Mouse (Mus musculus): ENCODE results near the gene Gng8.

The Gng8 gene

DNA sequence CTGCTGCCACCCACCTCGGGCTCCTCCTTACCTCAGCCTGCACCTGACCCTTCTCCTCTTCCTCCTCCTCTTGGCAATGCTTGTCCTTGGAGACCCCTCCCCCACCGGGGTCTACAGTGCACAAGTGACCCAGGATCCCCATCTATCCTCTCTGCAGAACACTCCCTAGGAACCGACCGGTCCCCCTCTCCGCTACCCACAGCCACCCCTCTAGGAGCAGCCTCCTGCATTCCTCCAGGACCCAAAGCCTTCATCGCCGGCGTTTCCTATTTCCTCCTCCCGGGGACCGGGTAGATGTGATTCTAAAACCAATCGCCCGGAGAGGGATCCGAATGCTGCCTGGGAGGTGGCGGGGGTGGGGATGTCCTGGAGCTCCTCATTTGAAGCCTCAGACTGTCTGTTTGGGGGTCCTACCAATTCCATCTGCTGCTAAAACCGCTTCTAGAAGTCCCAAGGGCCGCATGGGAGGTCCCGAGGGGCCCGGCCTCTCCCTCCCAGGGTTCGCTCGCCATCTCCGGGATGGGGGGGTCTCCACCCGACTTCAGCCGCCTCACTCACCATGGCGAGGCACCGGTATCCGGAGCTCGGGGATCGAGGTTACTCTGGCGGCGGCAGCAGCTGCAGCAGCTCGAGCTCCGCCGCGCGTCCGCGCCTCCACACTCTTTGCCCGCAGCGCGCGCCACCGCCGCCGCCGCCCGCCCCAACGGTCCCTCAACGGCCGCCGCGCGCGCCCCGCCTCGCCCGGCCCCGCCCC, 31.9 kb downstream of the Gng8 start:
- DNase-seq (ENCODE audit: low read depth, low spot score): no peak

GRCm38 (mm10) chr7:16924037-16924834, 32.6 kb downstream of the Gng8 start, which contains the start of gene Calm3:
TSS of gene Calm3 (minus strand) at chr7:16924114.
- peak; percentile 100 for DNase-seq (ENCODE audit: low read depth, low spot score)

DNA sequence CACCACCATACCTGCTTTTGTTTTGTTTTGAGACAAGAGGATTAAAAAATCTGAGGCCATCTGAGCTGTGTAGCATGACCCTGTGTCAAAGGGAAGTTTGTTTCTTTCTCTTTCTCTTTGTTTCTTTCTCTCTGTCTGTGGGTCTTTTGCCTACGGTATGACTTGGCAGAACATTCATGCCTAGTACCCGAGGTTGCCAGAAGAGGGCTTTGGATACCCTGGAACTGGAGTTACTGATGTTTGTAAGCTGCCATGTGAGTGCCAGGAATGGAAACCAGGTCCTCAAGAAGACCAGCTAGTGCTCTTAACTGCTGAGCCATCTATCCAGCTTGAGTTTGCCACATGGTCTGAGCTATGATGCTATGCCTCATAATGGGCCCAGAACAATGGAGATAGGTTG, 36.8 kb downstream of the Gng8 start:
- DNase-seq (ENCODE audit: low read depth, low spot score): peak; percentile 46

- peak; percentile 72 for DNase-seq (ENCODE audit: low read depth, low spot score)
Observed at GRCm38 (mm10) chr7:16930850-16931249, 39.3 kb downstream of the Gng8 start.

- DNase-seq (ENCODE audit: low read depth, low spot score): peak; percentile 86
Observed at GRCm38 (mm10) chr7:16931968-16932627, 40.5 kb downstream of the Gng8 start.

- peak; percentile 78 for DNase-seq (ENCODE audit: low read depth, low spot score)
Observed at GRCm38 (mm10) chr7:16932704-16933577, 41.4 kb downstream of the Gng8 start.

- peak; percentile 54 for DNase-seq (ENCODE audit: low read depth, low spot score)
Observed at GRCm38 (mm10) chr7:16937312-16937711, 45.7 kb downstream of the Gng8 start.

DNA sequence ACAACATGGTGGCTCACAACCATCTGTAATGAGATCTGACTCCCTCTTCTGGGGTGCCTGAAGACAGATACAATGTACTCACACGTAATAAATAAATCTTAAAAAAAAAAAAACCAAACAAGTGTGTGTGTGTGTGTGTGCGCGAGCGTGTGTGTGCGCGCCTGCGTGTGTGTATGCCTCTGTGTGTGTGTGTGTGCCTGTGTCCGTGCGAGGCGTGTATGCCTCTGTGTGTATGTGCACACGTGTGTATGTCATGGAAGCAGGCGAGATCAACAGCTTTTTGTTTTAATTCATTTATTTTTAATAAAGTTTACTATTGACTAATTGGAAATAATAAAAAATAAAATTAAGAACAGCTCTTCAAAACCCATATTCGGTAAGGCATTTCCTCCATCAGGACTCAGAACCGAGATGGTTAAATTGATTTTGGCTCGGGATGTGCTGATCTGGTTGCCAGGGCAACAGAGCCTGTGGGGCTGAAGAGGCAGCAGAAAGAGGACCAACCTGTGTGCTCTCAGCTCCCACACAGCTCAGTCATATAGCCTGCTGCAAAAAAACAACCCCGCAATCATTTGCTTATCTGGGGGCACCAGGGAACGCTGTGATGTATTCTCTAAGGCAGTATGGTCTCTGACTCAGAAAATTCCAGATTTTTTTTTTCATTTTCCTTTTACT, 46.7 kb downstream of the Gng8 start:
- DNase-seq (ENCODE audit: low read depth, low spot score): no peak

DNA sequence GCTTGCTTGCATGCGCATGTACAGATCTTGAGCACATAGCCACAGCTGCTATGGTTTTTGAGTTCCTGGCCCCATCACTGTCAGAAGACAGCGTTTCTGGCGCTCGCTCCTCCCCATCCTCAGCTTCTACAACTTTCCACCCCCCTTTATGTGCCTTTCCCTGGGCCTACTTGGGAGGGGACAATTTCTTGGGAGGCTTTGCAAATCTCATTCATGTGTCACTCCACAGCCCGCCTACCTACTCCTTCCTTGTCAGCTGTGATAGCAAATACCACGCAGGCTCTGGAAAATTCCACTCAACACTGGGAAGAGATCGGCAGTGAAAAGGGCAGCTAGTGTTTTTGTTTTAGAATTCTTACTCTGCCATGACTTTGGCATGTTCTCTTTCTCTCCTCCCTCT, 48.7 kb downstream of the Gng8 start:
- no peak for DNase-seq (ENCODE audit: low read depth, low spot score)

DNA sequence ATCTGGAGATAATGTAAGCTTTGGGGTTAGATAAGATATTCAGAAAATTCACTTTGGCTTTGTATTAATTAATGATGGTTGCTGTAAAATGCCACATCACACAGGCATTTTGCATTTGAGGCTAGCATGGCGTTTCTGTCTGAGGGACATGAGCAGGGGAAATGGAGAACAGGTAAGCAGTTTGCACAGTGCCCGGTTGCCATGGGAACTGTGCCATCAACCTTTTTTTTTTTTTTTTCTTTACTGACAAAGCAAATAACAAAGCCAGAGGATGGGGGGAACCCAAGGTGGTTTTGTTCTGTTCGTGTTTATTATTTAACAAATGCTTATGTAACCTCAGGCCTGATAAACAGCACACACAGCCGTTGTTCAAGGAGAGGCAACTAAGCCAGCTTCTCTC, 51.3 kb downstream of the Gng8 start:
- DNase-seq (ENCODE audit: low read depth, low spot score): no peak

DNA sequence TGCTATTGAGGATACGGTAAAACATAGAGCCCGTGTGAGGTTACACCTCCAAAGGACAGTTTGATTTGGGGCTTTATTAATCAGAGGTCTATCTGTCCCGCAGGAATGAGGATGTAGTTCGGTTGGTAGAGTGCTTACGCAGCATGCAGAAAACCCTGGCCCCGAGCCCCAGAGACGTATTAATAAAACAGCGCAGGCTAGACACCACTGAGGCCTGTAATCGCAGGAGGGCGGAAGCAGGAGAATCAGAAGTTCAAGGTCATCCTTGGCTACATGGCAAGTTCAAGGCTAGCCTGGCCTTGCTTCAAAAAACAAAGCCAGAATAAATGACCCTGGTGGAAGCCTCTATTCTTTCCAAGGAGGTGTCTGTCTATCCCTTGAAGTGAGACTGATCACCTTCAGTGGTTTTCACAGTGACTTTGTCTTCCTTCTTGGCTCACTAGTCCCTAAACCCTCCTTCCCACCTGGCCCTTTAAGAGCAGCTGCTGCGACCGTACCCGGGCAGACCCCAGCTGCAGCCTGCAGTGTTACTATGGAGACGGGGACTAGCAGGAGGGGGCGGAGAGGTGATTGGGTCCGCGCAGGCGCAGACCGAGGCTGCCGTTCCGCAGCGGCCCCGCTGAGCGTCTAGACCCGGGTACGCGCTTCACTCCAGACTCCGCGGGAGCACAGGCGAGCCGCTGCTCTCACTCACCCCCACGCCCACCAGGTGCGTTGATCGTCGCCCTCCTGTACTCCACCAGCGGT, 52.6 kb downstream of the Gng8 start, which contains the start of gene Pnmal2:
TSS of gene Pnmal2 (plus strand) at position 622 of the 747 bp plus-strand sequence.
- no peak for DNase-seq (ENCODE audit: low read depth, low spot score)

GRCm38 (mm10) chr7:16944808-16945315, 53.3 kb downstream of the Gng8 start:
- no peak for DNase-seq (ENCODE audit: low read depth, low spot score)

All from A20 (cell line).